Mouse (Mus musculus) heart, postnatal 14 days (tissue): Measurements from ENCODE around the gene Ptger3. TPM values are rescaled to one million over a fixed set of nuclear protein-coding genes. Genes with fewer than 3 reads are reported as not detected.

Source experiments
- DNase-seq, 2 experiments: peaks; one replicate each; pipeline ENCODE4 v3.0.0; 2021 to 2022
- intact Hi-C: fragments of 180-260 bp; cut with DNase I; formaldehyde crosslinking; loops from one replicate; pipeline ENCODE4 v1.15.1; 2025
- microRNA-seq, 2 experiments: library from miRNA; unstranded; fragments of <30 nt; microRNA quantifications; one replicate each; pipeline ENCODE4 v1.2.0; 2021 to 2022
- total RNA-seq, 2 experiments: library from RNA; stranded (reverse); gene quantifications; 2 replicates each; pipeline ENCODE4 v1.2.3; 2021

Ptger3 gene
- total RNA-seq, 2 experiments from 2014 or later: 0.59 to 1.1 TPM

GRCm38 (mm10) chr3:157688419-157689162 is 121.9 kb downstream of the Ptger3 start:
- intact Hi-C loops: no loop called here
- DNase-seq: no peak

Small RNA genes lying within 50 kb of the gene (microRNA-seq; reads per million reads assigned to microRNA genes)
- gene Mir186: 120 to 376 reads per million in 2 experiments

Other genes with a start within 250 kb of the Ptger3 start
- 10 to 100 TPM; 45.0 to 46.9 TPM for gene Zranb2, start 32.7 kb upstream of the Ptger3 start, total RNA-seq